19 mouse cellular contexts compared by ENCODE assay signal in genomic region chr2:28917156-28917517, GRCm38 (mm10). TPM values are rescaled to one million over a fixed set of nuclear protein-coding genes. Genes with fewer than 3 reads are reported as not detected.
DNase-seq lines count a peak whose midpoint lies in the region; ATAC-seq and TF ChIP-seq lines count a peak whose summit lies in the region.
"Had no signal": no experiment of that assay in that cellular context is flagged by ENCODE, and none has a peak within 500 bp of the region (broad histone marks: within the 10 kb centered on the region; RNA-seq: fewer than 3 reads in every experiment).

No protein-coding gene starts in this region.

- no peaks in the 10 kb centered on the region for H3K36me3 ChIP-seq in testis, adult 2 months (ENCODE audit: control insufficient read depth, insufficient read depth, low read length)
- H3K36me3 ChIP-seq in midbrain, embryonic 12.5 days: no peaks in the 10 kb centered on the region
- H3K36me3 ChIP-seq: embryonic facial prominence, embryonic 12.5 days; heart, embryonic 13.5 days; liver, embryonic 12.5 days had no signal

- H3K27me3 ChIP-seq in testis, adult 2 months (ENCODE audit: control insufficient read depth, insufficient read depth, low read length): peaks cover 8% of the 10 kb centered on the region; the same call in 1 of the 2 replicates
- H3K27me3 ChIP-seq in midbrain, embryonic 12.5 days: peaks cover 97% of the 10 kb centered on the region

- DNase-seq in cerebellum, postnatal 10 days: peak; percentile 26 to 46
- no peak for DNase-seq in cerebellum, postnatal 4 days (ENCODE audit: low spot score in 2 of 2)
- no peak for DNase-seq in testis, postnatal 14 days (ENCODE audit: low spot score)
- no peak for DNase-seq in natural killer cell, adult 2 months (ENCODE audit: low spot score in 2 of 2)
- no peak for DNase-seq in frontal cortex, postnatal 25 days (ENCODE audit: low spot score in 2 of 2)
- DNase-seq in adrenal gland, postnatal 4 days (ENCODE audit: low spot score in 2 of 2): no peak
- DNase-seq: kidney, adult 18-20 months; kidney, postnatal 25 days had no signal

- H3K27ac ChIP-seq in testis, adult 2 months (ENCODE audit: control insufficient read depth, insufficient read depth, low read depth, low read length): no peak overlapping the region
- H3K27ac ChIP-seq in midbrain, embryonic 12.5 days (replicated peaks): peak overlapping the region; percentile 71
- H3K27ac ChIP-seq: embryonic facial prominence, embryonic 12.5 days; heart, embryonic 13.5 days; liver, embryonic 12.5 days had no signal

- WGBS in midbrain, embryonic 12.5 days: 3% methylated on average over 11 of the region's 11 CpGs

- H3K4me2 ChIP-seq in midbrain, embryonic 12.5 days (replicated peaks): peak overlapping the region; percentile 54

- no peak for ATAC-seq in midbrain, embryonic 12.5 days (ENCODE audit: low FRiP score, low read depth)
- ATAC-seq: liver, embryonic 12.5 days had no signal

- TF ChIP-seq CTCF in testis, adult 2 months (IDR thresholded peaks at IDR 0.05; ENCODE audit: control insufficient read depth, insufficient read depth, insufficient replicate concordance, low read depth, low read length): no peak

- no peaks in the 10 kb centered on the region for H3K9me3 ChIP-seq in midbrain, embryonic 12.5 days
- H3K9me3 ChIP-seq: embryonic facial prominence, embryonic 12.5 days; heart, embryonic 13.5 days; liver, embryonic 12.5 days had no signal

- peak overlapping the region; percentile 62; the same call in 1 of the 2 replicates for H3K4me3 ChIP-seq in testis, adult 2 months (ENCODE audit: control insufficient read depth, low read depth, low read length)
- peak overlapping the region; percentile 38 for H3K4me3 ChIP-seq in midbrain, embryonic 12.5 days

- H3K9ac ChIP-seq in midbrain, embryonic 12.5 days (replicated peaks): peak overlapping the region; percentile 59
- H3K9ac ChIP-seq: embryonic facial prominence, embryonic 12.5 days; heart, embryonic 13.5 days; liver, embryonic 12.5 days had no signal

- peaks cover 21% of the 10 kb centered on the region for H3K4me1 ChIP-seq in testis, adult 2 months (ENCODE audit: control insufficient read depth, insufficient read depth, low read length)
- peaks cover 21% of the 10 kb centered on the region for H3K4me1 ChIP-seq in midbrain, embryonic 12.5 days
- H3K4me1 ChIP-seq: embryonic facial prominence, embryonic 12.5 days had no signal

- TF ChIP-seq POLR2A in testis, adult 2 months (IDR thresholded peaks at IDR 0.05; ENCODE audit: control insufficient read depth, low read depth, low read length): no peak

RNA-seq across cellular contexts. Expression of gene Barhl1, which starts 0.7 kb away (rescaled TPM):
- polyA plus RNA-seq in testis, adult 2 months (2012; rRNA removed): 0.35 and 0.43 TPM in 2 replicates
- 32.5 and 47.4 TPM in 2 replicates for polyA plus RNA-seq in midbrain, embryonic 12.5 days (2016; fragmentation: Nextera tagmentation; extraction: Ambion mirVana)
- total RNA-seq in adrenal gland, postnatal 4 days (2021): under 1 TPM in 1 of 2 experiments, not detected in 1; 0.79 TPM
- total RNA-seq: gastrocnemius, postnatal 4 days; heart, postnatal 4 days; left cerebral cortex, postnatal 10 days; megakaryocyte, adult 5-6 weeks; neutrophil, adult 5-6 weeks had no signal
- polyA plus RNA-seq: heart, embryonic 13.5 days; liver, embryonic 12.5 days; lung, embryonic 16.5 days had no signal

Comparison
In these comparisons a context has a peak if more than half of its experiments do, and no peak if none do; other contexts are left out.
1. DNase-seq: peak in cerebellum, postnatal 10 days (2 of 2); none in cerebellum, postnatal 4 days (0 of 2), testis, postnatal 14 days (single experiment), natural killer cell, adult 2 months (0 of 2), frontal cortex, postnatal 25 days (0 of 2) and adrenal gland, postnatal 4 days (0 of 2).
2. RNA of gene Barhl1, which starts 0.7 kb away (polyA plus RNA-seq): 32.5 to 47.4 TPM in midbrain, embryonic 12.5 days; 0.35 to 0.43 TPM in testis, adult 2 months; every median in the first group is over 10 times any median in the second.